Mouse (Mus musculus): ENCODE data around the gene Ndufb7. TPM values are rescaled to one million over a fixed set of nuclear protein-coding genes. Genes with fewer than 3 reads are reported as not detected.
"Not testable (repeated sequence)": the region's sequence is repeated elsewhere in the genome, so short reads cannot be mapped to it uniquely, and the experiment has no call there.

The Ndufb7 gene
- polyA plus RNA-seq, 1 experiment from 2014 or later, result 304 TPM

- WGBS (ENCODE audit: insufficient replicate concordance), result under 1% methylated on average over 43 of the region's 43 CpGs
- peak; percentile 99 for ATAC-seq
- Histone ChIP-seq H3K27ac (ENCODE audit: low read depth) (peak overlapping the region; percentile 94), H3K27me3 (ENCODE audit: insufficient read depth, low read length) (no peaks in the 10 kb centered on the region), H3K9me3 (ENCODE audit: low read length) (no peaks in the 10 kb centered on the region), H3K4me2 (ENCODE audit: low read depth, low read length) (peak overlapping the region; percentile 94), H3K36me3 (replicated peaks; ENCODE audit: insufficient read depth, low read length) (0 out of 2 replicates have a peak, but pooled peaks cover 2% of the 10 kb centered on the region), H3K4me1 (ENCODE audit: insufficient read depth) (peaks cover 20% of the 10 kb centered on the region), H3K4me3 (ENCODE audit: low read depth, low read length) (peak overlapping the region; percentile 76), H3K9ac (replicated peaks) (peak overlapping the region; percentile 82)
- DNase-seq, result peak; percentile 98
- TF ChIP-seq EP300 (IDR thresholded peaks at IDR 0.05; ENCODE audit: low read depth), result no peak
- no peak for TF ChIP-seq CTCF (IDR thresholded peaks at IDR 0.05; ENCODE audit: low read depth)
Measured at GRCm38 (mm10) chr8:83594167-83595049, 27.9 kb downstream of the Ndufb7 start.

GRCm38 (mm10) chr8:83595050-83595345 is 28.5 kb downstream of the Ndufb7 start:
- TF ChIP-seq CTCF (IDR thresholded peaks at IDR 0.05; ENCODE audit: low read depth), result peak; percentile 44
- not testable (repeated sequence) for H3K9me3 ChIP-seq (ENCODE audit: low read length); H3K27me3 ChIP-seq (ENCODE audit: insufficient read depth, low read length); DNase-seq; H3K36me3 ChIP-seq (replicated peaks; ENCODE audit: insufficient read depth, low read length)
- peak; percentile 0; the same call in 1 of the 2 replicates for ATAC-seq
- H3K27ac ChIP-seq (ENCODE audit: low read depth), result peak overlapping the region; percentile 94
- peak overlapping the region; percentile 63; the same call in 1 of the 2 replicates for H3K9ac ChIP-seq (replicated peaks)
- peak overlapping the region; percentile 94 for H3K4me2 ChIP-seq (ENCODE audit: low read depth, low read length)
- 40% methylated on average over 3 of the region's 3 CpGs for WGBS (ENCODE audit: insufficient replicate concordance)
- peaks cover 25% of the 10 kb centered on the region for H3K4me1 ChIP-seq (ENCODE audit: insufficient read depth)
- peak overlapping the region; percentile 76 for H3K4me3 ChIP-seq (ENCODE audit: low read depth, low read length)

- H3K4me2 ChIP-seq (ENCODE audit: low read depth, low read length), result no peak overlapping the region
- no peaks in the 10 kb centered on the region for H3K9me3 ChIP-seq (ENCODE audit: low read length)
- peaks cover 30% of the 10 kb centered on the region for H3K4me1 ChIP-seq (ENCODE audit: insufficient read depth)
- 25% methylated on average over 3 of the region's 3 CpGs for WGBS (ENCODE audit: insufficient replicate concordance)
- no peak overlapping the region for H3K9ac ChIP-seq (replicated peaks)
- no peak overlapping the region for H3K27ac ChIP-seq (ENCODE audit: low read depth)
- H3K27me3 ChIP-seq (ENCODE audit: insufficient read depth, low read length), result no peaks in the 10 kb centered on the region
- TF ChIP-seq EP300 (IDR thresholded peaks at IDR 0.05; ENCODE audit: low read depth) (no peak), CTCF (IDR thresholded peaks at IDR 0.05; ENCODE audit: low read depth) (peak; percentile 67)
- H3K4me3 ChIP-seq (ENCODE audit: low read depth, low read length), result no peak overlapping the region
- H3K36me3 ChIP-seq (replicated peaks; ENCODE audit: insufficient read depth, low read length), result 0 out of 2 replicates have a peak, but pooled peaks cover 2% of the 10 kb centered on the region
- no peak for ATAC-seq
- DNase-seq, result no peak
Measured at GRCm38 (mm10) chr8:83596369-83596768, 29.9 kb downstream of the Ndufb7 start.

- Histone ChIP-seq H3K27me3 (ENCODE audit: insufficient read depth, low read length) (no peaks in the 10 kb centered on the region), H3K9me3 (ENCODE audit: low read length) (no peaks in the 10 kb centered on the region), H3K4me1 (ENCODE audit: insufficient read depth) (peaks cover 25% of the 10 kb centered on the region), H3K4me3 (ENCODE audit: low read depth, low read length) (no peak overlapping the region), H3K36me3 (replicated peaks; ENCODE audit: insufficient read depth, low read length) (no peaks in the 10 kb centered on the region), H3K9ac (replicated peaks) (no peak overlapping the region), H3K4me2 (ENCODE audit: low read depth, low read length) (no peak overlapping the region), H3K27ac (ENCODE audit: low read depth) (no peak overlapping the region)
- ATAC-seq, result no peak
- no peak for DNase-seq
- 38% methylated on average over 1 of the region's 1 CpGs for WGBS (ENCODE audit: insufficient replicate concordance)
- no peak for TF ChIP-seq EP300 (IDR thresholded peaks at IDR 0.05; ENCODE audit: low read depth)
- peak; percentile 41 for TF ChIP-seq CTCF (IDR thresholded peaks at IDR 0.05; ENCODE audit: low read depth)
Measured at GRCm38 (mm10) chr8:83598146-83598545, 31.7 kb downstream of the Ndufb7 start.

GRCm38 (mm10) chr8:83599814-83600213 is 33.3 kb downstream of the Ndufb7 start:
- H3K4me1 ChIP-seq (ENCODE audit: insufficient read depth), result peaks cover 24% of the 10 kb centered on the region
- no peak overlapping the region for H3K4me3 ChIP-seq (ENCODE audit: low read depth, low read length)
- DNase-seq (no peak), ATAC-seq (peak; percentile 51)
- H3K4me2 ChIP-seq (ENCODE audit: low read depth, low read length), result peak overlapping the region; percentile 47
- no peak for TF ChIP-seq CTCF (IDR thresholded peaks at IDR 0.05; ENCODE audit: low read depth)
- TF ChIP-seq EP300 (IDR thresholded peaks at IDR 0.05; ENCODE audit: low read depth), result no peak
- H3K9ac ChIP-seq (replicated peaks), result no peak overlapping the region
- H3K36me3 ChIP-seq (replicated peaks; ENCODE audit: insufficient read depth, low read length), result no peaks in the 10 kb centered on the region
- H3K27ac ChIP-seq (ENCODE audit: low read depth), result peak overlapping the region; percentile 73
- H3K9me3 ChIP-seq (ENCODE audit: low read length), result no peaks in the 10 kb centered on the region
- no peaks in the 10 kb centered on the region for H3K27me3 ChIP-seq (ENCODE audit: insufficient read depth, low read length)

- 85% methylated on average over 2 of the region's 2 CpGs for WGBS (ENCODE audit: insufficient replicate concordance)
- TF ChIP-seq EP300 (IDR thresholded peaks at IDR 0.05; ENCODE audit: low read depth) (no peak), CTCF (IDR thresholded peaks at IDR 0.05; ENCODE audit: low read depth) (no peak)
- DNase-seq, result no peak
- no peak for ATAC-seq
- Histone ChIP-seq H3K27me3 (ENCODE audit: insufficient read depth, low read length) (no peaks in the 10 kb centered on the region), H3K27ac (ENCODE audit: low read depth) (peak overlapping the region; percentile 72), H3K36me3 (replicated peaks; ENCODE audit: insufficient read depth, low read length) (no peaks in the 10 kb centered on the region), H3K4me3 (ENCODE audit: low read depth, low read length) (no peak overlapping the region), H3K9me3 (ENCODE audit: low read length) (no peaks in the 10 kb centered on the region), H3K9ac (replicated peaks) (no peak overlapping the region), H3K4me2 (ENCODE audit: low read depth, low read length) (no peak overlapping the region), H3K4me1 (ENCODE audit: insufficient read depth) (peaks cover 29% of the 10 kb centered on the region)
Measured at GRCm38 (mm10) chr8:83602650-83603029, 36.2 kb downstream of the Ndufb7 start.
